Comparison of ENCODE assay signal across 15 mouse cellular contexts in genomic region chr15:4219102-4219501, GRCm38 (mm10).
DNase-seq lines count a peak whose midpoint lies in the region; ATAC-seq and TF ChIP-seq lines count a peak whose summit lies in the region.
"Had no signal": no experiment of that assay in that cellular context is flagged by ENCODE, and none has a peak within 500 bp of the region (broad histone marks: within the 10 kb centered on the region; RNA-seq: fewer than 3 reads in every experiment).

No protein-coding gene starts in this region.

- H3K27me3 ChIP-seq in cerebellum, adult 2 months (ENCODE audit: control insufficient read depth, insufficient read depth, low read length) = no peaks in the 10 kb centered on the region
- H3K27me3 ChIP-seq in stomach, postnatal 0 days (ENCODE audit: control insufficient read depth, insufficient read depth, low read length) = no peaks in the 10 kb centered on the region
- H3K27me3 ChIP-seq in forebrain, embryonic 16.5 days (replicated peaks; ENCODE audit: control insufficient read depth, insufficient read depth, low read length) = no peaks in the 10 kb centered on the region
- H3K27me3 ChIP-seq: heart, embryonic 15.5 days; hindbrain, embryonic 15.5 days; liver, embryonic 13.5 days; midbrain, embryonic 13.5 days had no signal

- no peaks in the 10 kb centered on the region; the same call in 1 of the 2 replicates for H3K4me1 ChIP-seq in cerebellum, adult 2 months (ENCODE audit: control insufficient read depth, insufficient read depth, low read length)
- no peaks in the 10 kb centered on the region for H3K4me1 ChIP-seq in stomach, postnatal 0 days (replicated peaks; ENCODE audit: control insufficient read depth, insufficient read depth)
- no peaks in the 10 kb centered on the region for H3K4me1 ChIP-seq in forebrain, embryonic 16.5 days (replicated peaks; ENCODE audit: control insufficient read depth, insufficient read depth, low read length)
- H3K4me1 ChIP-seq: heart, embryonic 15.5 days; hindbrain, embryonic 15.5 days; liver, embryonic 13.5 days; midbrain, embryonic 13.5 days had no signal

- H3K4me3 ChIP-seq in cerebellum, adult 2 months (replicated peaks; ENCODE audit: insufficient read depth, low read depth, low read length) = no peak overlapping the region
- H3K4me3 ChIP-seq in layer of hippocampus, adult 2 months = no peak overlapping the region
- H3K4me3 ChIP-seq in stomach, postnatal 0 days (ENCODE audit: low read depth, low read length) = no peak overlapping the region
- H3K4me3 ChIP-seq in forebrain, embryonic 16.5 days (replicated peaks; ENCODE audit: low read length) = no peak overlapping the region
- H3K4me3 ChIP-seq: heart, embryonic 15.5 days; hindbrain, embryonic 15.5 days; liver, embryonic 13.5 days; midbrain, embryonic 13.5 days had no signal

- H3K9me3 ChIP-seq in stomach, postnatal 0 days (ENCODE audit: control insufficient read depth, low read length) = no peaks in the 10 kb centered on the region
- H3K9me3 ChIP-seq in forebrain, embryonic 16.5 days (ENCODE audit: control insufficient read depth, low read length) = no peaks in the 10 kb centered on the region
- H3K9me3 ChIP-seq: heart, embryonic 15.5 days; hindbrain, embryonic 15.5 days; liver, embryonic 13.5 days; midbrain, embryonic 13.5 days had no signal

- DNase-seq in layer of hippocampus, adult 11-12 months (ENCODE audit: low spot score) = peak; percentile 37
- no peak for DNase-seq in layer of hippocampus, postnatal 10 days (ENCODE audit: low spot score in 2 of 2)
- DNase-seq in cerebellum, adult 2 months = peak; percentile 66 to 92
- peak; percentile 35 to 47 for DNase-seq in layer of hippocampus, adult 2 months (ENCODE audit: low spot score in 2 of 2)
- DNase-seq in right cerebral cortex, postnatal 36 days (ENCODE audit: low spot score in 2 of 2) = peak; percentile 35 to 56
- DNase-seq in stomach, postnatal 0 days (ENCODE audit: low spot score) = no peak
- DNase-seq in lung, adult 18-20 months = no peak
- DNase-seq: gastrocnemius, postnatal 25 days; kidney, adult 18-20 months; liver, embryonic 13.5 days; thymus, adult 2 months had no signal

- no peak overlapping the region for H3K9ac ChIP-seq in stomach, postnatal 0 days (ENCODE audit: low read length)
- no peak overlapping the region for H3K9ac ChIP-seq in forebrain, embryonic 16.5 days (replicated peaks; ENCODE audit: low read depth, low read length)
- H3K9ac ChIP-seq: heart, embryonic 15.5 days; hindbrain, embryonic 15.5 days; liver, embryonic 13.5 days; midbrain, embryonic 13.5 days had no signal

- H3K27ac ChIP-seq in cerebellum, adult 2 months (ENCODE audit: insufficient read depth, low read length) = peak overlapping the region; percentile 81; the same call in 1 of the 2 replicates
- H3K27ac ChIP-seq in layer of hippocampus, adult 2 months = no peak overlapping the region; the same call in 1 of the 2 replicates
- no peak overlapping the region for H3K27ac ChIP-seq in stomach, postnatal 0 days (replicated peaks)
- no peak overlapping the region for H3K27ac ChIP-seq in forebrain, embryonic 16.5 days (ENCODE audit: low read length)
- H3K27ac ChIP-seq: heart, embryonic 15.5 days; hindbrain, embryonic 15.5 days; liver, embryonic 13.5 days; midbrain, embryonic 13.5 days had no signal

- TF ChIP-seq EP300 in stomach, postnatal 0 days (optimal IDR thresholded peaks at IDR 0.05) = no peak

- H3K4me2 ChIP-seq in stomach, postnatal 0 days (replicated peaks; ENCODE audit: low read depth) = no peak overlapping the region
- H3K4me2 ChIP-seq in forebrain, embryonic 16.5 days (ENCODE audit: low read length) = no peak overlapping the region
- H3K4me2 ChIP-seq: heart, embryonic 15.5 days; hindbrain, embryonic 15.5 days; liver, embryonic 13.5 days; midbrain, embryonic 13.5 days had no signal

- no peak for TF ChIP-seq POLR2A in cerebellum, adult 2 months (IDR thresholded peaks at IDR 0.05; ENCODE audit: borderline replicate concordance, insufficient read depth, low read length)

- WGBS in cerebellum, adult 2 months = 19% methylated on average over 4 of the region's 4 CpGs
- WGBS in stomach, postnatal 0 days = 76% methylated on average over 4 of the region's 4 CpGs
- WGBS in forebrain, embryonic 16.5 days = 91% methylated on average over 4 of the region's 4 CpGs

- TF ChIP-seq CTCF in cerebellum, adult 2 months (IDR thresholded peaks at IDR 0.05; ENCODE audit: borderline replicate concordance, insufficient read depth, low read depth, low read length) = no peak
- TF ChIP-seq CTCF in layer of hippocampus, adult 2 months (conservative IDR thresholded peaks at IDR 0.05) = no peak
- no peak for TF ChIP-seq CTCF in stomach, postnatal 0 days (IDR thresholded peaks at IDR 0.05; ENCODE audit: low read depth)

- ATAC-seq in stomach, postnatal 0 days (ENCODE audit: low FRiP score, low TSS enrichment) = no peak
- no peak for ATAC-seq in forebrain, embryonic 16.5 days
- ATAC-seq: midbrain, embryonic 13.5 days had no signal

- H3K36me3 ChIP-seq in stomach, postnatal 0 days (ENCODE audit: control insufficient read depth, insufficient read depth, low read length) = no peaks in the 10 kb centered on the region
- no peaks in the 10 kb centered on the region for H3K36me3 ChIP-seq in forebrain, embryonic 16.5 days (ENCODE audit: control insufficient read depth, insufficient read depth)
- H3K36me3 ChIP-seq: heart, embryonic 15.5 days; hindbrain, embryonic 15.5 days; liver, embryonic 13.5 days; midbrain, embryonic 13.5 days had no signal

Comparison
In these comparisons a context has a peak if more than half of its experiments do, and no peak if none do; other contexts are left out.
1. DNase-seq: peak in layer of hippocampus, adult 11-12 months (single experiment), cerebellum, adult 2 months (2 of 2), layer of hippocampus, adult 2 months (2 of 2) and right cerebral cortex, postnatal 36 days (2 of 2); none in layer of hippocampus, postnatal 10 days (0 of 2), stomach, postnatal 0 days (single experiment) and lung, adult 18-20 months (0 of 2).